ENCODE assay signal across 13 mouse cellular contexts in genomic region chr2:155671236-155671635, GRCm38 (mm10). TPM values are rescaled to one million over a fixed set of nuclear protein-coding genes. Genes with fewer than 3 reads are reported as not detected.
DNase-seq lines count a peak whose midpoint lies in the region; ATAC-seq and TF ChIP-seq lines count a peak whose summit lies in the region.
"Had no signal": no experiment of that assay in that cellular context is flagged by ENCODE, and none has a peak within 500 bp of the region (broad histone marks: within the 10 kb centered on the region; RNA-seq: fewer than 3 reads in every experiment).

No protein-coding gene starts in this region.

- no peak for TF ChIP-seq CTCF in heart, adult 2 months (IDR thresholded peaks at IDR 0.05)
- no peak for TF ChIP-seq CTCF in lung, embryonic 14.5 days (IDR thresholded peaks at IDR 0.05; ENCODE audit: low read depth)

- ATAC-seq in lung, embryonic 14.5 days (ENCODE audit: insufficient read depth), result no peak
- ATAC-seq: liver, embryonic 12.5 days; Patski had no signal

- H3K9ac ChIP-seq in heart, adult 2 months (ENCODE audit: low read depth, low read length), result no peak overlapping the region
- no peak overlapping the region for H3K9ac ChIP-seq in lung, embryonic 14.5 days
- H3K9ac ChIP-seq: hindbrain, embryonic 14.5 days; liver, embryonic 12.5 days had no signal

- H3K4me3 ChIP-seq in heart, adult 2 months, result no peak overlapping the region
- H3K4me3 ChIP-seq in lung, embryonic 14.5 days (ENCODE audit: low read depth, low read length), result no peak overlapping the region
- H3K4me3 ChIP-seq: liver, embryonic 12.5 days; myocyte had no signal

- H3K79me2 ChIP-seq in heart, adult 2 months (replicated peaks; ENCODE audit: control insufficient read depth, insufficient read depth, low read length), result peaks cover 1% of the 10 kb centered on the region; the same call in 1 of the 2 replicates

- no peak overlapping the region for H3K4me2 ChIP-seq in lung, embryonic 14.5 days
- H3K4me2 ChIP-seq: hindbrain, embryonic 14.5 days; liver, embryonic 12.5 days had no signal

- 54% methylated on average over 4 of the region's 4 CpGs for WGBS in heart, adult 2 months
- WGBS in lung, embryonic 14.5 days, result 80% methylated on average over 4 of the region's 4 CpGs

- DNase-seq in heart, adult 2 months, result peak; percentile 31 to 33
- DNase-seq in heart, postnatal 25 days (ENCODE audit: low spot score), result no peak
- peak; percentile 77 for DNase-seq in lung, embryonic 14.5 days
- DNase-seq in lung, adult 18-20 months, result no peak
- DNase-seq in adrenal gland, adult 8-10 months, result peak; percentile 46
- peak; percentile 51 for DNase-seq in brain, adult 2 months (ENCODE audit: low read depth, low spot score)
- no peak for DNase-seq in layer of hippocampus, adult 11-12 months (ENCODE audit: low spot score)
- DNase-seq in testis, postnatal 10 days (ENCODE audit: low spot score), result no peak
- DNase-seq: cerebellum, adult 11-12 months had no signal

- H3K36me3 ChIP-seq in heart, adult 2 months (ENCODE audit: control insufficient read depth, insufficient read depth, low read length), result peaks cover 7% of the 10 kb centered on the region; the same call in 1 of the 2 replicates
- peaks cover 51% of the 10 kb centered on the region for H3K36me3 ChIP-seq in lung, embryonic 14.5 days (ENCODE audit: insufficient read depth)

- H3K9me3 ChIP-seq in lung, embryonic 14.5 days (ENCODE audit: low read depth, low read length), result no peaks in the 10 kb centered on the region
- H3K9me3 ChIP-seq: liver, embryonic 12.5 days had no signal

- no peaks in the 10 kb centered on the region for H3K27me3 ChIP-seq in heart, adult 2 months (ENCODE audit: control insufficient read depth, insufficient read depth, low read length)
- H3K27me3 ChIP-seq in lung, embryonic 14.5 days (ENCODE audit: insufficient read depth, low read length), result no peaks in the 10 kb centered on the region
- H3K27me3 ChIP-seq: liver, embryonic 12.5 days; Patski had no signal

- intact Hi-C loops in heart, adult 2 months (cut with DNase I), result no loop called here
- intact Hi-C loops in heart, postnatal 25 days (cut with DNase I), result no loop called here

- no peak for TF ChIP-seq EP300 in heart, adult 2 months (IDR thresholded peaks at IDR 0.05; ENCODE audit: insufficient read depth, low read depth, low read length)

- TF ChIP-seq POLR2A in heart, adult 2 months (IDR thresholded peaks at IDR 0.05; ENCODE audit: insufficient read depth, low read depth, low read length), result no peak

- H3K27ac ChIP-seq in heart, adult 2 months, result no peak overlapping the region
- H3K27ac ChIP-seq in lung, embryonic 14.5 days (ENCODE audit: low read depth), result no peak overlapping the region
- H3K27ac ChIP-seq: hindbrain, embryonic 14.5 days; liver, embryonic 12.5 days had no signal

- H3K4me1 ChIP-seq in heart, adult 2 months (ENCODE audit: control insufficient read depth, insufficient read depth, low read length), result peaks cover 2% of the 10 kb centered on the region
- no peaks in the 10 kb centered on the region for H3K4me1 ChIP-seq in lung, embryonic 14.5 days (ENCODE audit: insufficient read depth)

RNA-seq across cellular contexts. Expression of gene Trpc4ap, which starts 20.9 kb away (rescaled TPM):
- total RNA-seq in heart, adult 2 months (2021), result 10 to 100 TPM; 77.0 to 84.9 TPM
- polyA plus RNA-seq in heart, adult 2 months (2012; rRNA removed), result 95.6 and 114 TPM in 2 replicates
- total RNA-seq in heart, postnatal 25 days (2021), result 10 to 100 TPM; 82.1 to 82.5 TPM
- 129 and 132 TPM in 2 replicates for polyA plus RNA-seq in lung, embryonic 14.5 days (2014; fragmentation: Nextera tagmentation; extraction: Ambion mirVana)
- total RNA-seq in adrenal gland, adult 8-10 months (2022), result 100 to 1,000 TPM; 137 to 164 (median 150) TPM

RNA-seq across cellular contexts. Expression of gene Edem2, which starts 58.0 kb away (rescaled TPM):
- total RNA-seq in heart, adult 2 months (2021), result 1 to 10 TPM; 6.0 to 6.4 TPM
- polyA plus RNA-seq in heart, adult 2 months (2012; rRNA removed), result 14.4 and 16.9 TPM in 2 replicates
- total RNA-seq in heart, postnatal 25 days (2021), result 1 to 10 TPM; 7.0 to 7.1 TPM
- 35.6 and 35.7 TPM in 2 replicates for polyA plus RNA-seq in lung, embryonic 14.5 days (2014; fragmentation: Nextera tagmentation; extraction: Ambion mirVana)
- total RNA-seq in adrenal gland, adult 8-10 months (2022), result 10 to 100 TPM; 41.1 to 65.1 (median 54.5) TPM

Comparison
In these comparisons a context has a peak if more than half of its experiments do, and no peak if none do; other contexts are left out.
1. DNase-seq: peak in heart, adult 2 months (2 of 2), lung, embryonic 14.5 days (single experiment), adrenal gland, adult 8-10 months (single experiment) and brain, adult 2 months (single experiment); none in heart, postnatal 25 days (single experiment), lung, adult 18-20 months (0 of 2), layer of hippocampus, adult 11-12 months (single experiment) and testis, postnatal 10 days (single experiment).
2. RNA of gene Edem2, which starts 58.0 kb away (total RNA-seq): 41.1 to 65.1 TPM in adrenal gland, adult 8-10 months; 7.0 to 7.1 TPM in heart, postnatal 25 days and 6.0 to 6.4 TPM in heart, adult 2 months; every median in the first group is over 4 times any median in the second.